Mouse (Mus musculus): Measurements from ENCODE around the gene Hmgcs2.

Gene Hmgcs2

DNA sequence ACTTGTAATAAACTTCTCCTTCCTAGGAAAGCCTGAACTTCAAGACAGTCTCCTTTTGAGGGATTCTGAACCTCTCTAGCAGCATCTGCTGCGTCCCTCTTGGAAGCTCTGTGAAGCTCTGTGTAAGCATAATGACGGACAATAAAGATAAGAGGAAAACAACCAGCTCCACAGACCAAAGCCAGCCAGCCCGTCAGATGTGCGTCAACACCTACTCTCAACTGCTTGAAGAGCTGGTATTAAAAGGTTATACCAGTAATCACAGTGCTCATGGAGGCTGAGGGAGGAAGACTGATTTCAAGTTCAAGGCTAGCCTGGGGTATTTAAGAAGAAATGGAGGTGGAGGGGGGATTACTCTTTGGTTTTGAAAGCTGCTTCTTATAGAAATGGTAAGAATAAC is 553 bp upstream of the Hmgcs2 start:
- no peak for DNase-seq (ENCODE audit: low read depth, low spot score)

DNA sequence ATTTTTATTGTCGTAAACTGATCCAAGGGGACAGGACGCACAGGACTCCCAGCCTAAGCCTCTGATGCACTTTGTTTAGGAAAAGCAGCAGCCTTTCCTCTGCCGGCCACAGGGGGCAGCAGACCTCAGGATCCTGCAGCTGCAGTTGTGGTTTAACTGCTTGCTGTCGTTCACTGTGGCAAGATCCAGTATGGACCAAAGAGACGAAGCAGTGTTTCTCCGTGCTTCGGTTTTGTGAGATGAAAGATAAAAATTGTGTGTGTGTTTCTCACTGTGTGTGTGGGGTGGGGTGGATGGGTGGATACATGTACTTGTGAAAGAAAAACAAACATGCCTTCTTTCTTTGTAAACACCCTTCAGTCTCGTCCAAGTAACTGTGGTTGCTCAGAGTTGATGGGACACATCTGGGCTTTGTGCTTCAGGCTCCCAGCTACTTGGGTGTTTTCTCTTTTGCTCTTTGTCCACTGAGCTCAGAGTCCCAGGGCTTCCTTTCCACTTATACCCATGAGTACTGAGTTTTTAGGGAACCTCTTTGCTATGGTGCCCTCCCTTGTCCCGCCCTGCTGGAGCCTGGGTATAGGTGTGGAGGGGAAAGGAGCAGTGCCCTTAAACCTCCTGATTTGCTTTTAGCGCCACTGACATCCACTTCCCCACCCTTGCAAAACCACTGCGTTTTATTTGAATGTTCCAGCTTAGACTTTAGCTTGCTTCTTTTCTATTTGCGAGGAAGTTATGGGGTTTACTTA is 871 bp downstream of the Hmgcs2 start:
- no peak for DNase-seq (ENCODE audit: low read depth, low spot score)

DNA sequence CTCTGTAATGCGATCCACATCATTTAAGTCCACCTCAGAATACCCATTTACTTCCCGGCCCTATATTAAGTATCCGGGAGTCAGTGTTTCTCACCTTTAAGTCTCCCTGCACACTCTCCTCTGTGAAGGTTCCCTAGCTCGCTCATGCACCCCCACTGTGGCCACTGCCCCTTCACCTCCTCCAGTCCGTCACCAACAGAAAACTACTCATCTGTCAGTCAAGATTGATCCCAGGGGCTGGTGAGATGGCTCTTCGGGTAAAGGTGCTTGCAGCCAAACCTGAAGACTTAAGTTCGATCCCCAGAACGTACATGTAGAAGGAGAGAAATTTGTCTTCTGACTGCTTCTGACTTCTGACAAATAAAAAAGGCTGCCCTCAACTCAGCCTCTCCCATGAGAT is 2.2 kb downstream of the Hmgcs2 start:
- DNase-seq (ENCODE audit: low read depth, low spot score), result no peak

DNA sequence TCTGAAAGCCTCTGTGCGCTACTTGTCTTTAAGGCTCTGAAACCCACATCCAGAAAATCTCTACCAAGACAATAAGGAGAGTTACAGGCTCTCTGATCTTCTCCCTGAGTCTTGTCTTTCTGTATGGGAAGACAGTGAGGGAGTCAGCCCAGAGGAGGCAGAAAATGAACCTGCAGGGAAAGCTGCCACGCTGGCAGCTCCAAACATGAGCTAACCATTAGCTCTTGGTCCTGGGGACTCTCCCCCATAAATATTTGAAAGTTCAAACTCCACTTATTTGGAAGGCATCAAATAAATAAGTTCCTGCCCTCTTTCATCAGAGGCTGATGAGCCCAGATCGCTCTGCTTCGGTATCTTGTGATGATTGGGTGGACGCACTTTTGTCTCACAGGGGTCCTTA is 3.0 kb downstream of the Hmgcs2 start:
- no peak for DNase-seq (ENCODE audit: low read depth, low spot score)

DNA sequence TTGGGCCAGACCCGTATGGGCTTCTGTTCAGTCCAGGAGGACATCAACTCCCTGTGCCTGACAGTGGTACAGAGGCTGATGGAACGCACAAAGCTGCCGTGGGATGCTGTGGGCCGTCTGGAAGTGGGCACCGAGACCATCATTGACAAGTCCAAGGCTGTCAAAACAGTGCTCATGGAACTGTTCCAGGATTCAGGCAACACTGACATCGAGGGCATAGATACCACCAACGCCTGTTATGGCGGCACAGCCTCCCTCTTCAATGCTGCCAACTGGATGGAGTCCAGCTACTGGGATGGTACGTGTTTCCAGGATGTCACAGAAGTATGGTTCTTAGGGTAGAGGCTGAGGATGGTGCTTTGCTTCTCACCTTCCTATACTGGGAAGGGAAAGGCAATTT is 10.8 kb downstream of the Hmgcs2 start:
- no peak for DNase-seq (ENCODE audit: low read depth, low spot score)

DNA sequence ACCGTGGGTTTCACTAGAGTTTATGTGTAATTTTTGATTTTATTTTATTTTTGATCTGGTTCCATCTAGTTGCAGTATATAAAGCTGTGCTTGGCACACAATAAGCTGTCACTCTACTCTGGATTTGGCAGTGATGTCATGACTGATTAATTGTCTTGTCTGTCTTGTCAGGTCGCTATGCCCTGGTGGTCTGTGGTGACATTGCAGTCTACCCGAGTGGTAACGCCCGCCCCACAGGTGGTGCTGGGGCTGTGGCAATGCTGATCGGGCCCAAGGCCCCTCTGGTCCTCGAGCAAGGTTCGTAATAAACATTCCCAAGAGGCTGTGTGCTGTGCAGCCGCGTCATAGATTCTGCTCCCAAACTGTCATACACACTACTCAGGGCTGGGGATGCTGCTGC is 15.7 kb downstream of the Hmgcs2 start:
- no peak for DNase-seq (ENCODE audit: low read depth, low spot score)

DNA sequence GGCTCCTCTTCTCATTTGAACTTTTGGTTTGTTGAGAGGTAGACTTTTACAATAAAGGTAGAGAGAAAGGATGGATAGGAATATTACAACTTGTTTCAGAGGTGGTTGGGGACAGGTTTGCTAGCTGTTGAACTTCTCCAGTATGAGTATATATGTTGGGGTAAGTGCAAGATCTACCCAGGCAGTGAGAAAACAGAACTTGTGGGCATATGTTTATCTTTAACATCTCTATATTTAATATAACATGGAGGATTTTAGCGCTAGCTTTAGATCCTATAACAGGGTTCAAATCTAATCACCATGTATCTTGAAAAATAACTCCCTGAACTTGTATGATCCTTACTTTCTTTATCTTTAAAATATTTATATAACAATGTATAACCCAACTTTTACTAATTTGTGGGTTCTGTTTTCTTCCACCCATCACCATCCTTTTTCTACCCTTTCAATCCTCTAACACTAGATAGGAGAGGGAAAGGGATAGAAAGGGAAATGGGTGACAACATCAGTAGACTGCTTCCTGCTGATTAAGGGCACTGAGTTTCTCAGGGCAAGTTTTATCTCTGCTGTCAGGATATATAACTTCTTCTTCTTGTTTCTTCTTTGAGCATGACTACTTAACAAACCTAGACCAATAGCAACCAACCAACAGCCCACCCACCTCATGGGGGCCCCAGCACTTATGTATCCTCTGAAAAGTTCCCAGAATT is 19.3 kb downstream of the Hmgcs2 start:
- DNase-seq (ENCODE audit: low read depth, low spot score), result no peak

DNA sequence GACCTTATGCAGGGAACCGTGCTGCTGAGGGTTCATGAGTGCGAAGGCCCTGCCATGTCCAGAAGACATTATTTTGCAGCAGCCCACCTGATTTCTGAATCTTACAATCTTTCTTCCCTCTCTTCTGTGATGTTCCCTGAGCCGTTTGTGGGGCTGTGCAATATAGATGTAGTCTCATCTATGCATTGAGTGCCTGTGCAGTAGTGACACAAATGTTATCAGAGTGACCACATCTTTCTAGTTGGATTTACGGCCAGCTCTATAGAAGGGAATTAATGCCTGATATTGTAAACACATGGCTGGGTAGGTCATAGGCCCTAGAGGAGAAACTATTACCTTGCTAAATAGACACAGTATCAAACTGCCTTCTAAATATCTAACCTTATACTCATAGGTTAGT is 20.0 kb downstream of the Hmgcs2 start:
- no peak for DNase-seq (ENCODE audit: low read depth, low spot score)

DNA sequence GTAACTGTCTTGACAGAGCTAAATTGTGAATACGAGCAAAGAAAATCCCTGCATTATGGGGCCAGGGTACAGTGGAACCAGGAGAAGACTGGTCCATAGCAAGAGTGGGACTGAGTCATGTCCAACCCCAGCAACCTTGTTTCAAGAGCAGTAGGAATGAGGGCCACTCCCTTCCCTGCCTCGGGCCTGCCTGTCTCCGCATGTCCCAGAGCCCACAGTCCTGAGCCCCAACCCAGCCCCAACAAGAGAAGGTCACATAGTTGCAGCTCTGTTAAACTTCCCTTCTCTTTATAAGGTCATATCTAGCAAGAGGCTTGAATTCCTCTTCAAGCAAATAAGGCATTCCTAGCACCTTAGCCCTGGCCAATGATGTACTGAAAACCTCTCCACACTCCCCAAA is 21.5 kb downstream of the Hmgcs2 start:
- no peak for DNase-seq (ENCODE audit: low read depth, low spot score)

DNA sequence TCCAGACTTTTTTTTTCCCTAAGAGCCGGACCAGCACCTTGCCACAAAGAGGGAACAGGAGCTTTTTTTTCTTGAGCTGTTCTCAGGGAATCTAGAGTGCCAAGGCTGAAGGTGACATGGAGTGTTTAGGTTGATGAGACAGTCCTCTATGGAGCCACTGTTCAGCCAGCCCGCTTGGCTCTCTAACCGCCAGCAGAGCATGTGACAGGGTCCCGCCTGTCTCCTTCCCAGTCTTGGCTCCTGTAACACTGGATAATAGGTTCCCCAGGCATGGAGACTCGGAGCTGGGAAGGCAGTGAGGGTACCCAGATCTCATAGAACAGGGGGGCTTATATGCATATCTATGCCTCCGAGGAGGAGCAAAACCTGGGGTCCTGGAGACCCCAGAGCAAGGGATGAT is 28.4 kb downstream of the Hmgcs2 start:
- DNase-seq (ENCODE audit: low read depth, low spot score), result no peak

DNA sequence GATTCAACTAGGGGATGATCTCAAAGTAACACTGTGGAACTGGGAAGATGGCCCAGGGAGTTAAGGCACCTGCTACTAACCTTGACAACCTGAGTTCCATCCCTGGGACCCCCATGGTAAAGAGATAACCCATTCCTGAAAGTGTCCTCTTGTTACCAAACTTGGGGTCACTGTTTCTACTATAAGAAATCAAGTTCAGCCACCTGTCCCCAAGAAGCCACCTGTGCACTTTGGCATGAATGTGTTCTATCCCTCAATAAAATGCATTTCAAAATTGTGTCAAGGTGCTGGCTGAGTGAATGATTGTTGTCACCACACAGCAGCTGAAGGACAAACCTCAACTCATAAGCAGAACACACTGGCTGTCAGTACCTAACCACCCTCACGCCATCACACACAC is 30.2 kb downstream of the Hmgcs2 start:
- no peak for DNase-seq (ENCODE audit: low read depth, low spot score)

DNA sequence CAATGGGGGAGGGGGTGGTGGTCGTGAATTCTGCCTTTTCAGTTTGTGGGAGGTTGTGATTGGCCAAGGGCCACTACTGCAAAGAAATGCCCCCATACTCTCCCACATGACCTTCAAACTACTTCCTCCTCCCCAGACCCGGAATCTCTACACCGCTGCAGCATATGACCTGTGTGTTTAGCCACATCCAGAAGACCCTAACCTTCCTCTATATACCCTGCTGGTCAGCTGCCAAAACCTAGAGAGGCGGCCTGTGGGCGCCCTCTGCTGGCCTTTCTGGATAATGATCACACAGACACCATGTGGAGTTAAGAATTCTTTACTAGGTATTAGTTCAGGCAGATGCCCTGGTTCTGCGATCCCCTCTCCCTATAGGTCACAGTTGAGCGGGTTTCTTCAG is 32.6 kb downstream of the Hmgcs2 start:
- peak; percentile 6 for DNase-seq (ENCODE audit: low read depth, low spot score)

DNA sequence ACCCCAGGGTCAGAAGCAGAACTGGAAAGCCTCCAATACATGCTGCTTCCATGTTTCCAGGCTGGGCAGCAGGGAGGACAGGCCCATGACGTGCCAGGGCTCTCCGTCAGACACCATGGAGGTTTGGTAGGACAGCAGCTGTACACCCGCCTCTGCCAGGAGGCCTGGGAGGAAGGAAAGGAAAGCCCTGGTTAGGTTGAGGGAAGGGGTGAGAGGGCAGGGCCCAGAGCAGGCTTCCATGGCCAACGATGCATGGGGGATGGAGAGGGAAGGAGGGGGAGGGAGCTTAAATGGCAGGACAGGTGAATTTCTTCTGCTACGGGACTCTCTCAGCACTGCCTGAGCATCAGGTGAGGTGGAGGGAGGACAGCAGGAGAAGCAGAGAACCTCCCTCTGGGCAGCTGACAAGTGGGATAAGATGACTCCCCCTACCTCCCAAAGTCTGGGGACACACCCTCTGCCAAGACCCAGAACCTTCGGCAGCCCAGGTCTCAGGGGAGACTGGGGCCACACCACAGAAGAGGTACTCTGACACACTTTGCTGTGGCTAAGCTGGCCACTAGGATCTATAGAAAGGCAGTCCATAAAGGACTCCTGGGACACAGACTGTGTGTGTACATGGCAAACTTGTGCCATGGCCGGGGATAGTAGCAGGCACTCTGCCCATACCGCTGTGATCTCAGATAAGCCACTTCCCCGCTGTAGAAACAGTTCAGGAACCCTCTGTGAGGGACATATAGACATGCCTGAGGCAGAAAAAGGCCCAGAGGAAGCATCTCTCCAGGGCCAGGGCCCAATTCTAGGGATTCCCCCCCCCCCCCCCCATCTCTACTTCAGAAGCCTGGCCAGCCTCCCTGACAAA is 33.3 kb downstream of the Hmgcs2 start:
- no peak for DNase-seq (ENCODE audit: low read depth, low spot score)

DNA sequence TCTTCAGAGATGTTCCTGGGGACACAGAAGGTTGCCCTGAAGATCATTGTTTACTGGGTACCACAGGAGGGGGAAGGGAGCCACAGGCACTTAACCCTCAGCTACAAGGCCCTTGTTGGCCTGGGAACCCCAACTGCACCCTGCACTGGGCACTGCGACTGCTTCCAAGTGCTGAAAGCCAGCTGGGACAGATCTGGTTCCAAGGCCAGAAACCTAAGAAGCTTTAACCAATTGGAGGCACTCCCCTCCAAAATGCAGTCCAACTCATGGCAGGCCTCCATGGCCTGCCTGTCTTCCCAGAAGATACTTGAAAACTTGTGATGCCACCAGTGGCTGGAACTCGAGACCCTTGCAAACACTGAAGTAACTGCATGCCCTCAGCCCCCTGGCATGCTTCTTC is 34.9 kb downstream of the Hmgcs2 start:
- DNase-seq (ENCODE audit: low read depth, low spot score), result no peak

DNA sequence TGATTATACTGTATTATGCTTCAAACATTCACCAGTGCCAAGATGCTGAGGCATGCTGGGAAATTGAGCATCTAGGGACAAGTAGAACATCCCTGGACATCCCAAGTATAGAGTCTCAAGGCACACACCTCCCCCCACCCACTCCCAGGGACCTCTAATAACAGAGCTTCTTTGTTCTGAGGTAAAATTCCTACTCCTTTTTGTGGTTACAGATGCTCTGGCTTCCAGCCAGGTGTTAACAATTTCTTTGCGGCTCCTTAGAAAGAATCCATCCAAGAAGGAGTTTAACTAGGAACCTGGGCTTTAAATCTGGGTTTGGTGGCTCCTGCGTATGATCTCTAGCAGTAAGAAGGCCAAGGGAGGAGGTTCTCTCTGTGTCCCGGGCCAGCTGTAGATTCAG is 36.9 kb downstream of the Hmgcs2 start:
- no peak for DNase-seq (ENCODE audit: low read depth, low spot score)

DNA sequence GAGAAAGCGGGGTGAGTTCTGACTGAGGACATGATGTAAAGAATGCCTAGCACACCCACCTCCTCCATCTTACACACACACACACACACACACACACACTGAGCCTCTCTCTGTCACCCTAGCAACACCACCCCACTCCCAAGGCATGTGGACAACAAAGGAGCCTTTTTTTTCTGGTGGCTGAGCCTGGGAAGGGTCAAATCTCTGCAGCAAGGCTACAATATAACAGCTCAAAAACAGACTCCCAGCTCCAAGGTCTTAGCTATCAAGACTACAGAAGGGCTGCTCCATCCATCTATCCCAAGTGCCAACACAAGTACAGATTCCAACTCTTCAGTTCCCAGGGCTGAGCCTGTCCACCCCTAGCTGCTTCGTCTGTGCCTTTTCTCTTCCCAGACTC is 39.0 kb downstream of the Hmgcs2 start:
- no peak for DNase-seq (ENCODE audit: low read depth, low spot score)

DNA sequence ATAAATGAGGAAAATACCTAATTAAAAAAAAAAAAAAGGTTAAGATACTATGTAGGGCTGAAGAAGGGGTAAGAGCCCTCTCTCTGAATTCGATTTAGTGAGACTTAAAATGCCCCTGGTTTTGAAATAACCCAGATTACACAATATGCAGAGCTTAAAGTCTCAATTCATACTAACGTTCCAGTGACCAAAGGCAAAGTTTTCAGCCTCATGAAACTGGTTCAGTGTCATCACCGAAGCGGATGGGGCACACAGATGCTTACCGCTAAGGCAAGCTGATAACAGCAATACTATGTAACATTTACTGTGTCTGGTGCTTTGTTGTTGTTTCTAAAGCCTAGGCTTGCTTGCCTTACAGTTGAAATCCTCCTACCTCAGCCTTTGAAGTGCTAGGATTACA is 42.0 kb downstream of the Hmgcs2 start:
- no peak for DNase-seq (ENCODE audit: low read depth, low spot score)

DNA sequence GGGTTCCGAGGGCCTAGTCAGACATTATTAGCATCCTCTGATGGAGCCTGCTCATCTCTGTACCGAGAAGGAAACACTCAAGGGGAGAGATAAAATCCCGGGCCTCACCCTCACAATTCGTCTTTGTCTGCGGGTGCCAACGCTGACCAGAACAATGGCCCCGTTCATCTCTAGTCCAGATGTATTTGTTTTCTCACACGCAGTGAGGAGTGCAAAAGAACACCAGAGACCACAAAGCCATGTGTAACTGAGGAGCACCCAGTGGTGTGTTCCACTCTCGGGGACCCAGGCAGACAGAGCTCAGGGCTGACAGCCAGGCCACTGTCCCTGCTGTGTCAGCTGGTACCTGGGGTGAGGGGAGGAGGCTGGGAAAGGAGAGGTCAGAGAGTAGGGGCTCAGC is 44.0 kb downstream of the Hmgcs2 start:
- no peak for DNase-seq (ENCODE audit: low read depth, low spot score)

DNA sequence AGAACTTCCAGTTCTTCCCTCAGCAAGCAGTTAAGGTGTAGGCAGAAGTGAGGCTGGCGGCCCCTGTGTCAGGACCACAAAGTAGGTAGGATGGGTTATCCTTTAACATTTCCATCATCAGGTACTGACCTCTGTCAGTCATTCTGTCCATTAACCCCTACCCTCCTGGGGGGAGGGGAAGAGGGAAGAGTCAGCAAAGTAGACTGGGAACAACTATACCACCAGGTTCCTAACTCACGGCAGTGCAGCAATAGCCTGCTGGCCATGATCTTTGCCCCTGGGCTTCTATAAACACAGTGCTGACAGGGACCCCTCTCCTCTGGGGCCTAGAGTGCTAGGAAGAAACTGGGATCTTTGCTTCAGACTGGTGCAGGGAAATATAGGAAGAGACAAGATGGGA is 53.8 kb downstream of the Hmgcs2 start:
- DNase-seq (ENCODE audit: low read depth, low spot score), result no peak

DNA sequence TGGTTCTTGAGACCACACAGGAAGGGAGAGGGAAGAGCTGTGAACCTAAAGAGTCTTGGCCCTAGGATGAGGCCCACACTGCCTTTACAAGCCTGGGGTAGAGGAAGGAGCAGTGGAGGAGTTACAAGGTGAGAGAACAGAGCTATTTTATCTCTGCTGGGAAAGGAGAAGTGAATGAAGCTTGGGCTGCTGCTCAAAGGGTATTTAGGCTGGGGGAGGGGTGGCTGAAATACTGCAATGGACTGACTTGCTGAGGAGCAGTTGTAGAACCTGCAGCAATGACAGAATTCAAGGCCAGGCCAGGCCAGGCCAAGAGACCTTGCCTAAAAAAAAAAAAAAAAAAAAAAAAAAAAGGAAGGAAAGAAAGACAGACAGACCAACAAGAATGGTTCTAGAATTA is 55.1 kb downstream of the Hmgcs2 start:
- no peak for DNase-seq (ENCODE audit: low read depth, low spot score)

DNA sequence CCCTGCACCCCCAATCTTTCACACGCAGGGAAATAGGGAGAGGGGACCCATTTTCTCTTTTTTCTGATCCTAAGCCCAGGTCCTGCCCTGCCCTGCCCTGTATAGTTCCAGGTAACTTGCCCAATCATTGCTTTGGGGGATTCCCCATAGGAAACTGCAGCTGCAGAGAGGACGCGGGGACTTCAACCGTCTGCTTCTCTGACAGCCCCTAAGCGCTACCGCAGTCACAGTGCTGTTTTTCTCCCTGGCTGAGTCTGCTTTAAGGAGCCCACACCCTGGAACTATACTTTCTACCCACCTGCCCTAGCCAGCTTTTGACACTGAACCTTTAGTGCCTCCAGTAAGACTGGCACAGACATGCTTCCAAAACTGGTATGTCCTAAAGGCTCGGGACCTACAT is 55.7 kb downstream of the Hmgcs2 start:
- DNase-seq (ENCODE audit: low read depth, low spot score), result no peak
